Mouse (Mus musculus): Measurements from ENCODE around the gene Ltf.

DNA sequence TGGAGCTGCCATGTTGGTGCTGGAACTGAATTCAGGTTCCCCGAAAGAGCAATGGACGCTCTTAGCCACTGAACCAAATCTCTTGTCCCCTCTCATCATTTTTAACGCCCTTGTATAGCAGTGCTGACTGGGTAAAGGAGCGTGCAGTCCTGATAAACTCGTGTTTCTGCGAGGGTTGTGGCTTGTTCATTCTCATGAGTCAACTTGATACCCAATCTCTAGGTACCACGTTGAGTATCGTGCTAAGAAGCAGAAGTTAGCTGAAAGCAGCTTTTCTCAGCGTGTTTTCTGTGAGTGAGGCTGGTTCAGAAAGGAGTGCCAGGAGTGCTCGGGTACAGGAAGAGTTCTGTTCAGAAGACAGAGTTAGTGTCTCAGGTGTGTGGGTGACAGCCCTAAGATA lies 7.7 kb downstream of the Ltf start:
- TF ChIP-seq CTCF (IDR thresholded peaks at IDR 0.05; ENCODE audit: borderline replicate concordance, extremely low read depth, insufficient read depth, insufficient read length), result no peak
- TF ChIP-seq POLR2A (IDR thresholded peaks at IDR 0.05; ENCODE audit: borderline replicate concordance, extremely low read depth, insufficient read depth, insufficient read length, poor library complexity, severe bottlenecking), result no peak

Data from brain, embryonic 14.5 days (tissue).